ENCODE assay signal across 4 mouse cellular contexts in genomic region chr5:97775100-97775499, GRCm38 (mm10).
A peak's percentile ranks its signal among the peaks of the same experiment; 100 is the strongest.
DNase-seq lines count a peak whose midpoint lies in the region.
"Not testable (repeated sequence)": the region's sequence is repeated elsewhere in the genome, so short reads cannot be mapped to it uniquely, and the experiment has no call there.

No protein-coding gene starts in this region.

- H3K9me3 ChIP-seq in megakaryocyte, embryonic 14.5 days: peaks cover 21% of the 10 kb centered on the region

- not testable (repeated sequence) for H3K4me1 ChIP-seq in megakaryocyte, embryonic 14.5 days

- H3K27me3 ChIP-seq in megakaryocyte, embryonic 14.5 days (replicated peaks): not testable (repeated sequence)

- H3K4me3 ChIP-seq in megakaryocyte, embryonic 14.5 days (replicated peaks): peak overlapping the region; percentile 42

- peak; percentile 7 for DNase-seq in A20 (ENCODE audit: low read depth, low spot score)
- DNase-seq in ES-CJ7 (ENCODE audit: low read depth, low spot score): peak; percentile 3
- DNase-seq in ZHBTc4 (ENCODE audit: low read depth, low spot score): peak; percentile 16

- H3K36me3 ChIP-seq in megakaryocyte, embryonic 14.5 days (replicated peaks; ENCODE audit: low read length): not testable (repeated sequence)

Comparison
In these comparisons a context has a peak if more than half of its experiments do, and no peak if none do; other contexts are left out.
1. Peak in every context shown above with its lines: DNase-seq and H3K4me3 ChIP-seq.